Mouse (Mus musculus): Measurements from ENCODE around the gene Peak1. TPM values are rescaled to one million over a fixed set of nuclear protein-coding genes. Genes with fewer than 3 reads are reported as not detected.

Peak1 gene
- polyA plus RNA-seq, 1 experiment from 2014 or later, result 5.7 TPM

GRCm38 (mm10) chr9:56346321-56346720 is 71.5 kb downstream of the Peak1 start:
- 75% methylated on average over 6 of the region's 6 CpGs for WGBS (ENCODE audit: insufficient replicate concordance)
- no peak overlapping the region for H3K9ac ChIP-seq

GRCm38 (mm10) chr9:56339426-56340195 is 78.3 kb downstream of the Peak1 start:
- H3K4me1 ChIP-seq, result no peaks in the 10 kb centered on the region
- ATAC-seq, result no peak
- no peaks in the 10 kb centered on the region for H3K36me3 ChIP-seq
- no peaks in the 10 kb centered on the region for H3K27me3 ChIP-seq (replicated peaks)
- H3K4me3 ChIP-seq, result no peak overlapping the region
- no peak overlapping the region for H3K27ac ChIP-seq
- WGBS (ENCODE audit: insufficient replicate concordance), result 60% methylated on average over 1 of the region's 1 CpGs
- no peaks in the 10 kb centered on the region for H3K9me3 ChIP-seq (replicated peaks)
- H3K4me2 ChIP-seq, result no peak overlapping the region
- H3K9ac ChIP-seq, result no peak overlapping the region

More at GRCm38 (mm10) chr9:56346321-56346720, 71.5 kb downstream of the Peak1 start:
- H3K4me1 ChIP-seq, result no peaks in the 10 kb centered on the region
- H3K9me3 ChIP-seq (replicated peaks), result no peaks in the 10 kb centered on the region
- no peaks in the 10 kb centered on the region for H3K36me3 ChIP-seq
- H3K4me2 ChIP-seq, result no peak overlapping the region
- H3K4me3 ChIP-seq, result no peak overlapping the region
- ATAC-seq, result no peak
- no peaks in the 10 kb centered on the region for H3K27me3 ChIP-seq (replicated peaks)
- H3K27ac ChIP-seq, result no peak overlapping the region

- ATAC-seq, result no peak
- Histone ChIP-seq H3K27ac (no peak overlapping the region), H3K4me3 (no peak overlapping the region), H3K9me3 (replicated peaks) (no peaks in the 10 kb centered on the region), H3K36me3 (no peaks in the 10 kb centered on the region), H3K4me2 (no peak overlapping the region), H3K9ac (no peak overlapping the region), H3K27me3 (replicated peaks) (no peaks in the 10 kb centered on the region), H3K4me1 (no peaks in the 10 kb centered on the region)
- 71% methylated on average over 12 of the region's 12 CpGs for WGBS (ENCODE audit: insufficient replicate concordance)
Measured at GRCm38 (mm10) chr9:56334363-56334762, 83.5 kb downstream of the Peak1 start.

- no peaks in the 10 kb centered on the region for H3K9me3 ChIP-seq (replicated peaks)
- ATAC-seq, result no peak
- no peak overlapping the region for H3K27ac ChIP-seq
- H3K9ac ChIP-seq, result no peak overlapping the region
- H3K4me2 ChIP-seq, result no peak overlapping the region
- H3K4me3 ChIP-seq, result no peak overlapping the region
- no peaks in the 10 kb centered on the region for H3K27me3 ChIP-seq (replicated peaks)
- no peaks in the 10 kb centered on the region for H3K36me3 ChIP-seq
- H3K4me1 ChIP-seq, result no peaks in the 10 kb centered on the region
Measured at GRCm38 (mm10) chr9:56332774-56333173, 85.1 kb downstream of the Peak1 start.

- WGBS (ENCODE audit: insufficient replicate concordance), result 87% methylated on average over 8 of the region's 8 CpGs
- H3K27me3 ChIP-seq (replicated peaks), result no peaks in the 10 kb centered on the region
- no peak overlapping the region for H3K27ac ChIP-seq
- H3K9me3 ChIP-seq (replicated peaks), result no peaks in the 10 kb centered on the region
- no peaks in the 10 kb centered on the region for H3K36me3 ChIP-seq
- H3K4me1 ChIP-seq, result peaks cover 4% of the 10 kb centered on the region; the same call in 1 of the 2 replicates
- H3K4me2 ChIP-seq, result no peak overlapping the region
- no peak overlapping the region for H3K9ac ChIP-seq
- H3K4me3 ChIP-seq, result no peak overlapping the region
- no peak for ATAC-seq
Measured at GRCm38 (mm10) chr9:56326511-56327005, 91.3 kb downstream of the Peak1 start.

GRCm38 (mm10) chr9:56325725-56326124 is 92.1 kb downstream of the Peak1 start:
- Histone ChIP-seq H3K4me1 (peaks cover 4% of the 10 kb centered on the region; the same call in 1 of the 2 replicates), H3K4me3 (no peak overlapping the region), H3K4me2 (no peak overlapping the region), H3K9ac (no peak overlapping the region), H3K36me3 (no peaks in the 10 kb centered on the region), H3K9me3 (replicated peaks) (no peaks in the 10 kb centered on the region), H3K27ac (no peak overlapping the region), H3K27me3 (replicated peaks) (no peaks in the 10 kb centered on the region)
- ATAC-seq, result no peak
- 86% methylated on average over 5 of the region's 5 CpGs for WGBS (ENCODE audit: insufficient replicate concordance)

- WGBS (ENCODE audit: insufficient replicate concordance), result 52% methylated on average over 16 of the region's 16 CpGs
- no peaks in the 10 kb centered on the region for H3K9me3 ChIP-seq (replicated peaks)
- no peak overlapping the region for H3K4me3 ChIP-seq
- no peaks in the 10 kb centered on the region for H3K27me3 ChIP-seq (replicated peaks)
- no peaks in the 10 kb centered on the region for H3K36me3 ChIP-seq
- H3K27ac ChIP-seq, result no peak overlapping the region
- no peak overlapping the region for H3K4me2 ChIP-seq
- no peak overlapping the region for H3K9ac ChIP-seq
- no peak for ATAC-seq
- H3K4me1 ChIP-seq, result peaks cover 4% of the 10 kb centered on the region; the same call in 1 of the 2 replicates
Measured at GRCm38 (mm10) chr9:56324576-56325355, 93.1 kb downstream of the Peak1 start.

GRCm38 (mm10) chr9:56321291-56321690 is 96.6 kb downstream of the Peak1 start:
- Histone ChIP-seq H3K4me3 (no peak overlapping the region), H3K27ac (no peak overlapping the region), H3K36me3 (no peaks in the 10 kb centered on the region), H3K4me1 (peaks cover 4% of the 10 kb centered on the region; the same call in 1 of the 2 replicates), H3K4me2 (no peak overlapping the region), H3K9me3 (replicated peaks) (peaks cover 4% of the 10 kb centered on the region; the same call in 1 of the 2 replicates), H3K9ac (no peak overlapping the region), H3K27me3 (replicated peaks) (no peaks in the 10 kb centered on the region)
- ATAC-seq, result no peak
- 67% methylated on average over 2 of the region's 2 CpGs for WGBS (ENCODE audit: insufficient replicate concordance)

- ATAC-seq, result no peak
- H3K4me3 ChIP-seq, result no peak overlapping the region
- no peak overlapping the region for H3K27ac ChIP-seq
- 78% methylated on average over 3 of the region's 3 CpGs for WGBS (ENCODE audit: insufficient replicate concordance)
- H3K9ac ChIP-seq, result no peak overlapping the region
- H3K4me1 ChIP-seq, result no peaks in the 10 kb centered on the region
- H3K36me3 ChIP-seq, result no peaks in the 10 kb centered on the region
- no peaks in the 10 kb centered on the region for H3K27me3 ChIP-seq (replicated peaks)
- H3K4me2 ChIP-seq, result no peak overlapping the region
- H3K9me3 ChIP-seq (replicated peaks), result peaks cover 4% of the 10 kb centered on the region; the same call in 1 of the 2 replicates
Measured at GRCm38 (mm10) chr9:56314326-56314725, 103.5 kb downstream of the Peak1 start.

GRCm38 (mm10) chr9:56309079-56309478 is 108.8 kb downstream of the Peak1 start:
- WGBS (ENCODE audit: insufficient replicate concordance), result 67% methylated on average over 2 of the region's 2 CpGs
- no peak overlapping the region for H3K4me3 ChIP-seq
- no peaks in the 10 kb centered on the region for H3K36me3 ChIP-seq
- no peaks in the 10 kb centered on the region for H3K27me3 ChIP-seq (replicated peaks)
- no peak overlapping the region for H3K4me2 ChIP-seq
- 0 out of 2 replicates have a peak, but pooled peaks cover 4% of the 10 kb centered on the region for H3K4me1 ChIP-seq
- H3K27ac ChIP-seq, result no peak overlapping the region
- ATAC-seq, result no peak
- no peak overlapping the region for H3K9ac ChIP-seq
- H3K9me3 ChIP-seq (replicated peaks), result no peaks in the 10 kb centered on the region

GRCm38 (mm10) chr9:56304526-56304925 is 113.3 kb downstream of the Peak1 start:
- H3K9ac ChIP-seq, result no peak overlapping the region
- H3K4me1 ChIP-seq, result 0 out of 2 replicates have a peak, but pooled peaks cover 4% of the 10 kb centered on the region
- H3K4me3 ChIP-seq, result no peak overlapping the region
- no peaks in the 10 kb centered on the region for H3K27me3 ChIP-seq (replicated peaks)
- no peak for ATAC-seq
- H3K36me3 ChIP-seq, result no peaks in the 10 kb centered on the region
- no peaks in the 10 kb centered on the region for H3K9me3 ChIP-seq (replicated peaks)
- H3K4me2 ChIP-seq, result no peak overlapping the region
- WGBS (ENCODE audit: insufficient replicate concordance), result 87% methylated on average over 2 of the region's 2 CpGs
- no peak overlapping the region for H3K27ac ChIP-seq

- no peaks in the 10 kb centered on the region for H3K36me3 ChIP-seq
- H3K27me3 ChIP-seq (replicated peaks), result no peaks in the 10 kb centered on the region
- H3K4me1 ChIP-seq, result 0 out of 2 replicates have a peak, but pooled peaks cover 4% of the 10 kb centered on the region
- no peak overlapping the region for H3K27ac ChIP-seq
- WGBS (ENCODE audit: insufficient replicate concordance), result 44% methylated on average over 3 of the region's 3 CpGs
- H3K9me3 ChIP-seq (replicated peaks), result no peaks in the 10 kb centered on the region
- H3K4me3 ChIP-seq, result no peak overlapping the region
- no peak overlapping the region for H3K9ac ChIP-seq
- no peak overlapping the region for H3K4me2 ChIP-seq
- no peak for ATAC-seq
Measured at GRCm38 (mm10) chr9:56302921-56303465, 114.9 kb downstream of the Peak1 start.

All from liver, embryonic 12.5 days (tissue).